Mouse (Mus musculus) testis, adult 2 months (tissue): ENCODE results near the gene Fam78a.

Experiments
- CTCF ChIP-seq: fragments of 200-500 bp; IDR thresholded peaks from 2 replicates; pipeline ENCODE4 v1.5.1; 2012; ENCODE audit warnings: low read depth, mild to moderate bottlenecking, inconsistent platforms, low read length, moderate library complexity; ENCODE audit not compliant: control insufficient read depth, insufficient read depth, insufficient replicate concordance
- POLR2A ChIP-seq: fragments of 200-500 bp; IDR thresholded peaks from 2 replicates; pipeline ENCODE4 v1.6.1; 2012; ENCODE audit warnings: low read depth, mild to moderate bottlenecking, inconsistent platforms, low read length, moderate library complexity; ENCODE audit not compliant: control insufficient read depth

GRCm38 (mm10) chr2:32008716-32009115 is 75.9 kb downstream of the Fam78a start:
- TF ChIP-seq CTCF = no peak
- TF ChIP-seq POLR2A = no peak
